Mouse (Mus musculus) mesoderm, embryonic 11.5 days (tissue): ENCODE measurements around the gene Rptor.
"Not testable (repeated sequence)": the region's sequence is repeated elsewhere in the genome, so short reads cannot be mapped to it uniquely, and the experiment has no call there.

Source experiments
- DNase-seq: peaks from one replicate; pipeline ENCODE4 v3.0.0-alpha.2; 2012; ENCODE audit warnings: low read depth, low spot score

The Rptor gene

DNA sequence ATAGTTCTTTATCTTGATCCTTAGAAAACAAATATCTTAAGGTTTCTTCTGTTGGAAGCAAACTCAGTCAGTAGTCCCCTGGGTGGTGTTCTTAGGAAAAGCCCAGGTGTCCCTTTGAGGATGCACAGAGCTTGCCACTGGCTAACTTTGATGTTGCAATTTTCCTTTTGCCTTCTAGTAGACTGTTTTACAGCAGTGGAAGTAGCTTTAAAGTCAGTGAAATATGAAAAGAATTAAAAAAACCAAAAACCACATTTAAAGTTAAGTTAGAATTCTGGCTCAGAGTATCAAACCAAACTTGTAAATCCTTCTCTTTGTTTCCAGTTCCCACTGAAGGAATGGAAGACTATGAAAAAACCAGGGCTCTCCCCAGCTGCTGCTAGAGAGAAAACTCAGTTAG lies 47.8 kb downstream of the Rptor start:
- DNase-seq: no peak

DNA sequence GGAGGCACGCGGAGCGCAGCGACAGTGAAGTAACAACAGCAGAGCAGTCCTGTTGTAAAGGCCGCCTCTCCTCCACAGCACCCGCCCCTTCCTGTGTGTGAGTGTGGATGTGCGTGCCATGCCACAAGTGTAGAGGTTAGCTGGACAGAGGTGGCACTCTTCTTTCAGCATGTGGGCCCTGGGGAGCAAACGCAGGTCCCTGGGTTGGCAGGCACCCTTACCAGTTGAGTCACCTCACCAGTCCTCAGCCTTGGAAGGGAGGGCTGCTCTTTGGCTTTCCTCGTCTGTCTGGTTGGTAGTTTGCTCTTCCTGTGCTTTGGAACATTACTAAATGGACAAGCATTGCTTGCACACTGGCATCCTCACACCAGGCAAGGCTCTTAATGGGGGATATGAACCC lies 50.6 kb downstream of the Rptor start:
- DNase-seq: no peak

GRCm38 (mm10) chr11:119657534-119657933 lies 54.8 kb downstream of the Rptor start:
- DNase-seq: no peak

DNA sequence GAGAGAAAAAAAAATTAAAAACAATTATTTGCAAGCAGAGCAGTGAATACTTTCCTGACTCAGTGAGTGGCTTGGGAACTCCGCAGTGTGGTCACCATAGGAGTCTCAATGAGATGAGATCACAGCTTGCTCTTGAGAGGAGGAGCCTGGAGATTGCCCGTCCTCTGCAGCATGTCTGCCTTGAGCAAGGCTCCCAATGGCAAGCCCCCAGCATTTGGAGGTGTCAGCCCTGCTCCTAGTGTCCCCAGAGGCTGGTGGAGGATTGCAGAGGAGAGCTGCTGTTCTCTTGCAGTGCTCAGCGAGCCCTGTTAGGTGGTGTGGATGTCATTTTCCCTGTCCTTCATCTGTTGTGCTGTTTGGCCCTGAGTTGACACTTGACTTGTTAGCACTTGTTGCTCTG lies 56.6 kb downstream of the Rptor start:
- no peak for DNase-seq

DNA sequence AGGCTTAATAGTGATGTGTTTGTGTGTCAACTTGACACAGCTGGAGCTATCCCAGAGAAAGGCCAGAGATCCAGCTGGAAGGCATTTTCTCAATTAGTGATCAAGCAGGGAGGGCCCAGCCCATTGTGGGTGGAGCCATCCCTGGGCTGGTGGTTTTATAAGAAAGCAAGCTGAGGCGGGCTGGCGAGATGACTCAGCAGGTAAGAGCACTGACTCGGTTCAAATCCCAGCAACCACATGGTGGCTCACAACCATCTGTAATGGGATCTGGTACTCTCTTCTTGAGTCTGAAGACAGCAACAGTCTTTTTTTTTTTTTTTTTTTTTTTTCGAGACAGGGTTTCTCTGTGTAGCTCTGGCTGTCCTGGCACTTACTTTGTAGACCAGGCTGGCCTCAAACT lies 58.8 kb downstream of the Rptor start:
- DNase-seq: not testable (repeated sequence)

GRCm38 (mm10) chr11:119663876-119664275 lies 61.2 kb downstream of the Rptor start:
- no peak for DNase-seq

DNA sequence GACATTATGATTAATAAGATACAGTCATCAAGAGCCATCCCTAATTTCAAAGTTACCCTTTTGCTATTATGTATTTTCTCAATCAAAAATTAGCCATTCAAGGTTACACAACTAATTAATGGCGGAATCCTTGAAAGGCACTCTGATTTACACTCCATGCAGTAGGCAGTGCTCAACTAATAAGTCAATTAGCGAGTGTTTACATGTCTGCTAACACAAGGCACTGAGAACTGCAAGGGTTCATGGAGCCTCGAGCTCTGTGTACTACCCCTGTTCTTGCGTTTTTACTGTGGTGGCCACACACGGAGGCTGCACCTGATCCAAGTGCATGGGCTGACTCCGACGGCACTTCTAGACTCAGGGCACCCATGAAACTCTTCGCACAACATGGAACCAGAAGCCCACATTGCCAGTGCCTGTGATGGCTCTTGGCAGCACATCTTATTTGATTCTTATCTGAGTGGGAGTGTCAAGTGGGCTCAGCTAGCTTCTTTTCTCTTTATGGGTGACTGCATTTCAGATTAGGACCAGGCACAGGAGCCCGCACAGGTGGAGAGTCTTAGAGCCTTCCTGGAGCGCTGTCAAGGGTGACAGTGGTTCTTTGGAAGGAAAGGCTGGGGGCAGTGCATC lies 62.1 kb downstream of the Rptor start:
- DNase-seq: no peak

GRCm38 (mm10) chr11:119665308-119665702 lies 62.6 kb downstream of the Rptor start:
- DNase-seq: no peak

GRCm38 (mm10) chr11:119666567-119667108 lies 63.9 kb downstream of the Rptor start:
- no peak for DNase-seq

DNA sequence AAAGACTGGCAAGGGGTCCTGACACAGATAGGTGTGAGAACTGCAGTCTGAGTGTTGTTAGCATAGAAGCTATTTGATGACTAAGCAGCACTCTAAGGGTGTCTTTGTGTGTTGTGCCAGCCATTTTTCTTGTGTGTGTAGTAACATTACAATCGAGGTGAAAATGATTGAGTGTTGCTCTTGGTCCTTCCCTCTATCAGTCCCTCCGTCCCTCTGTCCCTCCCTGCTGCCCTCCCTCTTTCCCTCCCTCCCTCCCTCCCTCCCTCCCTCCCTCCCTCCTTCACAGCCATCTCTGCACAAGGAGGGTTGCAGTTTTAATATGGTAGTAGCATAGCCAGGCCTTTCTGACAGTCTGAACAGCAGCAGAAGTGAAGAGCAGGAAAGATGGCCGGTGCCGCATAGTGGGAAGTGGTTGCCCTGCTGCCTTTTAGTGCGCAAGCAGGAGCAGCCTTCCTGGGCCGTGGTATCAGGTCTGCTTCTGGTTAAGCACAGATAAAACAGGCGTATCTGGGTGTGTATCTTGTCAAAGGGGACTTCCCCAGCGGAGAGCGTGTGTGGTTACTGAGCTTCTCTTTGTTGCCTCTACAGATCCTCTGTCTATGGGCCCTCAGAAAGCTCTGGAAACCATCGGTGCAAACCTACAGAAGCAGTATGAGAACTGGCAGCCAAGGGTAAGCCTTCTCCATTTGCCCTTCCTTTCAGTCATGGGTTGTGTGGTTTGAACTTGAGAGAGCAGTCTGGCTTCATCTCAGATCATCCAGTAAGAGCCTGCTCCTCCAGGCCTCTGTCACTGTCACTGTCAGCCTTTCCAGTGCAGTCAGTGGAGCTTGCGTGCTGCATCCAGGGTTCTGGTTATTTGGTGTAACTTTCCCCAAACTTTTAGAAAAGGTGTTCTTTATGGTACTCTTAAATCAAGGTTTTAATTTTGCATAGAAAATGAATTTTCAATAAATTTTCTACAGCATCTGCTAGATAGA lies 68.3 kb downstream of the Rptor start:
- no peak for DNase-seq

- DNase-seq: no peak
These were observed 69.3 kb downstream of the Rptor start for GRCm38 (mm10) chr11:119672041-119672440.

DNA sequence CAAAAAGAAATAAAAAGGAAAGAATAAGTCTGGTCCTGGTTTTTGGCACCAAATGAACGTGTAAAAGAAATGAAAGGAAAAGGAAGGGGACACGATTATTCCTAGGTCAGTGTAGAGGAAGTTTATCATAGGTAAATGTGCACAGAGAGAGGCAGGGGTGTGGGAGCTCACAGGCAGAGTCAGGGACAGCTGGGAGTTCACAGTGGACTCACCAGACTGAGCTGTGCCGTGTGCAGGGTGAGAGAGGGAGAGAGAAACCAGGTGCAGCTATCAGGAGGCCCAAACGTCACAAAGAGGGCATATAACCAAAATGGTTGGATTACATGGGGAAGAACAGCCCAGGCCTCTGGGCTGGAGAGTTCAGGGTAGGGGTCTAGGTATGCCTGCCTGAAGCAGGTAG lies 70.1 kb downstream of the Rptor start:
- DNase-seq: no peak

DNA sequence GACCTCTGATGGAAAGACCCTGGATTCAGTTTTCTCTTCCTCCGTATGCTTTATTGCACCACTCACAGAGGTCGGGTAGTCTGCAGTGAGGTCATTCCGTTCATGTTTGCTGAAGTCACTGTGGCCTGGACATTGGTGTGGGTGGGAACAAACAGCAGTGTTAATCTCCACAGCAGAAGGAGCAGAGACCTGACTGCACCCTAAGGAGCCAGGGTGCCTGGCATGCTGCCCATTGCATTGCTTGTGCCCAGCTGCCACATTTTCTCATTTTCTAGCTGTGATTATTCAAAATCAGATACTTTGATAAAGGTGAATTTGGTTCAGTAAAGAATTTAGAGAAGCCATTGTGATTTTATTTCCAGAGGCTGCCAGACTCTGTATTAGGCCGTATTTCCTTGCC lies 72.1 kb downstream of the Rptor start:
- DNase-seq: no peak

- DNase-seq: no peak
These were observed 72.8 kb downstream of the Rptor start for GRCm38 (mm10) chr11:119675546-119675945.

- DNase-seq: no peak
These were observed 74.2 kb downstream of the Rptor start for GRCm38 (mm10) chr11:119676751-119677411.

DNA sequence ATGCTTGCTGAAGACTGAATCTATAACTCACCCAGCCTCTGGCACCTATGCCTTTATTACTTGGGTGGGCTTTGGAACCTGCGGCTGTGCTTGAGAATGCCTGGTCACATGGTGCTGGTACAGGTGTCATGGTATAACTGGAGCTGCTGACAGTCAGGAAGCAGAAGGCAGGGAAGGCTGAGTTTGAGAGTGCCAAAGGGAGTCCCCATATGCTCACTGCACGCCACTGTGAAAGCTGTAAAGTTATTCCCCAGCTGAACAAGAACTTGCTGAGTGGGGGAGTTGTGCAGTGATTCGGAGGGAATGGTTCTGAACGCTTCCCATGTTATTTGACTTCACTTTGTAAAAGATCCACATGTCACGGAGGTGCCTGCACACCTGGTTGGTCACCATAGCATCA lies 75.7 kb downstream of the Rptor start:
- no peak for DNase-seq

DNA sequence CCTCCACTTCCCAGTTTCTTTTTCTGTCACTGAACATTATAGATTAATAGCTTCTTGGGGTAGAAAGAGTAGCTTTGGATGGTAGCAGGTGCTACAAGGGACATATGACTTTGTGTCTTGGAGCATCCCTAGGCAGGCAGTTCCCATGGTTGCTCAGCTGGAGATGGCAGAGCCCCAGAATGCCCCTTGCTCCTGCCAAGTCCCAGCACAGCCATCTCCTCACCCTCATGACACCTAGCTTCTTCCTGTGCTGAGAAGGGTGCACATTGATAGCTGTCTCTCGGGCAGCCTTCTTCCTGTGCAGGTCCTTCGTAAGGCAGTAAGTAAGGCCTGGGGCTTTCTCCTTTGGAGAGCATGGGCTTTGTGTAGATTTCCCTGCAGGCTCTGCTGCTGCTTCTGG lies 78.0 kb downstream of the Rptor start:
- no peak for DNase-seq

GRCm38 (mm10) chr11:119682285-119682684 lies 79.6 kb downstream of the Rptor start:
- DNase-seq: no peak

DNA sequence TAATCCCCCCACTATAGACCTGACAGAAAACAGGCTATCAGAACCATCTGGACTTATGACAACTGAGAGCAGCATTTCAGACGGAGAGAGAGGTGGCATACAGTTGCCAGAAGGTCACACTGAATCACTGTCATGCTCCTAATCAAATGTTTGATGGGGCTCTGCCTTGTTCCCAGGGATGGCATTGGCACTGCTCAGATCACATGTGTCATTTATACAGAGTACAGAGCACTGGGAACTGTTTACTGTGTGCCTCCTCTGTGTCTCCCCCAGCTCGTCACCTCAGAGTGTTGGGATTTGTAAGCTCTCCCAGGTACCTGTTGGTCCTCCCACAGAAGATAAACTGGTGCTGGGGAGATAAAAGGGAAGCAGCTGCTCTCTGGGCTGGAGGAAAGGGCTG lies 81.1 kb downstream of the Rptor start:
- DNase-seq: no peak

GRCm38 (mm10) chr11:119685477-119685876 lies 82.8 kb downstream of the Rptor start:
- no peak for DNase-seq

- DNase-seq: no peak
These were observed 83.4 kb downstream of the Rptor start for GRCm38 (mm10) chr11:119685910-119686659.
